Mouse (Mus musculus) midbrain, embryonic 14.5 days (tissue): ENCODE results near the gene Acot11. TPM values are rescaled to one million over a fixed set of nuclear protein-coding genes. Genes with fewer than 3 reads are reported as not detected.

Source experiments
- ATAC-seq: fragments of 200-750 bp; cut with Nextera tagmentation; 2 replicates; pipeline ENCODE4 v1.8.0; 2017; ENCODE audit warnings: moderate number of reproducible peaks, moderate library complexity; ENCODE audit not compliant: low FRiP score, low TSS enrichment
- DNase-seq: peaks from one replicate; pipeline ENCODE4 v3.0.0-alpha.2; 2015
- H3K27ac ChIP-seq: fragments of 300-500 bp; sonication (generic); replicated peaks from 2 replicates; pipeline ENCODE4 v1.5.1; 2014; ENCODE audit warnings: mild to moderate bottlenecking, low read depth, low read length, moderate library complexity
- H3K27me3 ChIP-seq: fragments of 300-500 bp; sonication (generic); 2 replicates; pipeline ENCODE4 v1.6.1; 2014; ENCODE audit warnings: low read length, control low read depth, mixed read lengths; ENCODE audit not compliant: control insufficient read depth, insufficient read depth
- H3K36me3 ChIP-seq: fragments of 300-500 bp; sonication (generic); 2 replicates; pipeline ENCODE4 v1.6.1; 2014; ENCODE audit warnings: low read length, control low read depth; ENCODE audit not compliant: control insufficient read depth, insufficient read depth
- H3K4me1 ChIP-seq: fragments of 300-500 bp; sonication (generic); 2 replicates; pipeline ENCODE4 v1.6.1; 2014; ENCODE audit warnings: mild to moderate bottlenecking, antibody characterized with exemption, low read length, control low read depth; ENCODE audit not compliant: control insufficient read depth, insufficient read depth
- H3K4me2 ChIP-seq: fragments of 300-500 bp; sonication (generic); 2 replicates; pipeline ENCODE4 v1.6.1; 2014; ENCODE audit warnings: mild to moderate bottlenecking, low read length, moderate library complexity
- H3K4me3 ChIP-seq: fragments of 300-500 bp; sonication (generic); replicated peaks from 2 replicates; pipeline ENCODE4 v1.5.1; 2014; ENCODE audit warnings: low read depth, low read length
- H3K9ac ChIP-seq: fragments of 300-500 bp; sonication (generic); replicated peaks from 2 replicates; pipeline ENCODE4 v1.6.1; 2014; ENCODE audit warnings: mild to moderate bottlenecking, low read length, moderate library complexity
- H3K9me3 ChIP-seq: fragments of 300-500 bp; sonication (generic); 2 replicates; pipeline ENCODE4 v1.6.1; 2016; ENCODE audit warnings: low read length, control low read depth, mixed read lengths; ENCODE audit not compliant: control insufficient read depth
- WGBS: fragments of 180-500 bp; shearing (Covaris S2); extraction: QIAGEN DNeasy Blood & Tissue Kit; methylation state at CpG from one replicate; pipeline ENCODE4 v1.1.7; 2014; 5-methylcytosine and 5-hydroxymethylcytosine counted together
- polyA plus RNA-seq: library from polyadenylated mRNA; unstranded; fragments of >200 nt; fragmentation: Nextera tagmentation; extraction: Ambion mirVana; gene quantifications from 2 replicates; pipeline ENCODE4 v1.2.1, GENCODE M21; 2014

Acot11 gene
- polyA plus RNA-seq, 1 experiment from 2014 or later: 1.3 TPM

GRCm38 (mm10) chr4:106818332-106818731 is 13.5 kb upstream of the Acot11 start:
- DNase-seq (no peak), ATAC-seq (no peak)
- Histone ChIP-seq H3K4me1 (0 out of 2 replicates have a peak, but pooled peaks cover 4% of the 10 kb centered on the region), H3K4me3 (no peak overlapping the region), H3K9me3 (no peaks in the 10 kb centered on the region), H3K36me3 (no peaks in the 10 kb centered on the region), H3K27me3 (no peaks in the 10 kb centered on the region), H3K9ac (no peak overlapping the region), H3K4me2 (no peak overlapping the region), H3K27ac (no peak overlapping the region)
- WGBS: 70% methylated on average over 6 of the region's 6 CpGs

- no peak overlapping the region for H3K27ac ChIP-seq
- no peak for DNase-seq
- H3K36me3 ChIP-seq: no peaks in the 10 kb centered on the region
- no peak overlapping the region for H3K4me3 ChIP-seq
- no peak overlapping the region for H3K4me2 ChIP-seq
- H3K9ac ChIP-seq: no peak overlapping the region
- 0 out of 2 replicates have a peak, but pooled peaks cover 4% of the 10 kb centered on the region for H3K4me1 ChIP-seq
- WGBS: 95% methylated on average over 4 of the region's 4 CpGs
- no peaks in the 10 kb centered on the region for H3K27me3 ChIP-seq
- no peak for ATAC-seq
- no peaks in the 10 kb centered on the region for H3K9me3 ChIP-seq
These were observed 12.2 kb upstream of the Acot11 start for GRCm38 (mm10) chr4:106817017-106817416.

- no peak overlapping the region for H3K9ac ChIP-seq
These were observed 10.9 kb upstream of the Acot11 start for GRCm38 (mm10) chr4:106815396-106816324.

GRCm38 (mm10) chr4:106811162-106811561 is 6.4 kb upstream of the Acot11 start:
- ATAC-seq (no peak), DNase-seq (no peak)
- H3K4me1 ChIP-seq: 0 out of 2 replicates have a peak, but pooled peaks cover 1% of the 10 kb centered on the region
- no peaks in the 10 kb centered on the region for H3K27me3 ChIP-seq
- no peak overlapping the region for H3K4me3 ChIP-seq
- no peaks in the 10 kb centered on the region for H3K36me3 ChIP-seq
- H3K9ac ChIP-seq: no peak overlapping the region
- no peak overlapping the region for H3K4me2 ChIP-seq
- no peak overlapping the region for H3K27ac ChIP-seq
- H3K9me3 ChIP-seq: no peaks in the 10 kb centered on the region
- WGBS: 98% methylated on average over 8 of the region's 8 CpGs

More at GRCm38 (mm10) chr4:106815396-106816324, 10.9 kb upstream of the Acot11 start:
- H3K36me3 ChIP-seq: no peaks in the 10 kb centered on the region
- peak; percentile 62; the same call in 1 of the 2 replicates for ATAC-seq
- H3K4me1 ChIP-seq: 0 out of 2 replicates have a peak, but pooled peaks cover 4% of the 10 kb centered on the region
- no peak overlapping the region for H3K4me3 ChIP-seq
- peak; percentile 67 for DNase-seq
- H3K27ac ChIP-seq: 0 out of 2 replicates have a peak overlapping the region, but pooled peaks have one; percentile 6
- 0 out of 2 replicates have a peak overlapping the region, but pooled peaks have one; percentile 15 for H3K4me2 ChIP-seq
- WGBS: 62% methylated on average over 25 of the region's 25 CpGs
- no peaks in the 10 kb centered on the region for H3K9me3 ChIP-seq
- H3K27me3 ChIP-seq: no peaks in the 10 kb centered on the region

GRCm38 (mm10) chr4:106810039-106810438 is 5.2 kb upstream of the Acot11 start:
- ATAC-seq: no peak
- Histone ChIP-seq H3K9ac (no peak overlapping the region), H3K27ac (no peak overlapping the region), H3K4me3 (no peak overlapping the region), H3K4me2 (no peak overlapping the region), H3K27me3 (0 out of 2 replicates have a peak, but pooled peaks cover under 1% of the 10 kb centered on the region), H3K9me3 (no peaks in the 10 kb centered on the region), H3K4me1 (0 out of 2 replicates have a peak, but pooled peaks cover under 1% of the 10 kb centered on the region), H3K36me3 (no peaks in the 10 kb centered on the region)
- DNase-seq: no peak
- 89% methylated on average over 6 of the region's 6 CpGs for WGBS

GRCm38 (mm10) chr4:106807287-106807686 is 2.5 kb upstream of the Acot11 start:
- Histone ChIP-seq H3K4me1 (0 out of 2 replicates have a peak, but pooled peaks cover 4% of the 10 kb centered on the region), H3K9me3 (no peaks in the 10 kb centered on the region), H3K4me3 (no peak overlapping the region), H3K27ac (no peak overlapping the region), H3K9ac (no peak overlapping the region), H3K4me2 (no peak overlapping the region), H3K27me3 (0 out of 2 replicates have a peak, but pooled peaks cover 15% of the 10 kb centered on the region), H3K36me3 (no peaks in the 10 kb centered on the region)
- ATAC-seq (no peak), DNase-seq (no peak)
- 88% methylated on average over 3 of the region's 3 CpGs for WGBS

GRCm38 (mm10) chr4:106805890-106806289 is 1.1 kb upstream of the Acot11 start:
- ATAC-seq (no peak), DNase-seq (no peak)
- Histone ChIP-seq H3K4me3 (no peak overlapping the region), H3K9me3 (no peaks in the 10 kb centered on the region), H3K4me2 (no peak overlapping the region), H3K9ac (no peak overlapping the region), H3K4me1 (0 out of 2 replicates have a peak, but pooled peaks cover 4% of the 10 kb centered on the region), H3K36me3 (no peaks in the 10 kb centered on the region), H3K27me3 (0 out of 2 replicates have a peak, but pooled peaks cover 15% of the 10 kb centered on the region), H3K27ac (no peak overlapping the region)
- WGBS: 56% methylated on average over 2 of the region's 2 CpGs

- DNase-seq: no peak
- Histone ChIP-seq H3K4me3 (0 out of 2 replicates have a peak overlapping the region, but pooled peaks have one; percentile 2), H3K9me3 (no peaks in the 10 kb centered on the region), H3K36me3 (no peaks in the 10 kb centered on the region), H3K27me3 (0 out of 2 replicates have a peak, but pooled peaks cover 15% of the 10 kb centered on the region), H3K27ac (no peak overlapping the region), H3K9ac (no peak overlapping the region; the same call in 1 of the 2 replicates), H3K4me1 (0 out of 2 replicates have a peak, but pooled peaks cover 4% of the 10 kb centered on the region), H3K4me2 (peak overlapping the region; percentile 37)
- no peak for ATAC-seq
- 44% methylated on average over 16 of the region's 16 CpGs for WGBS
These were observed 443 bp downstream of the Acot11 start for GRCm38 (mm10) chr4:106804201-106804909.
